Mouse (Mus musculus) liver, embryonic 16.5 days (tissue): ENCODE results near the gene Ndc1. TPM values are rescaled to one million over a fixed set of nuclear protein-coding genes. Genes with fewer than 3 reads are reported as not detected.
A peak's percentile ranks its signal among the peaks of the same experiment; 100 is the strongest.

Experiments
- ATAC-seq: fragments of 200-750 bp; cut with Nextera tagmentation; 2 replicates; pipeline ENCODE4 v1.8.0; 2017; ENCODE audit warnings: low read depth, mild to moderate bottlenecking, moderate number of reproducible peaks, moderate library complexity
- H3K27ac ChIP-seq: fragments of 300-500 bp; sonication (generic); 2 replicates; pipeline ENCODE4 v1.5.1; 2014; ENCODE audit warnings: mild to moderate bottlenecking, low read length
- H3K27me3 ChIP-seq: fragments of 300-500 bp; sonication (generic); 2 replicates; pipeline ENCODE4 v1.6.1; 2014; ENCODE audit warnings: low read depth, low read length, mixed read lengths; ENCODE audit not compliant: control insufficient read depth, insufficient read depth
- H3K36me3 ChIP-seq: fragments of 300-500 bp; sonication (generic); 2 replicates; pipeline ENCODE4 v1.6.1; 2014; ENCODE audit warnings: mild to moderate bottlenecking; ENCODE audit not compliant: control insufficient read depth, insufficient read depth
- H3K4me1 ChIP-seq: fragments of 300-500 bp; sonication (generic); 2 replicates; pipeline ENCODE4 v1.6.1; 2014; ENCODE audit warnings: low read depth, low read length, mixed read lengths; ENCODE audit not compliant: control insufficient read depth
- H3K4me2 ChIP-seq: fragments of 300-500 bp; sonication (generic); 2 replicates; pipeline ENCODE4 v1.6.1; 2014; ENCODE audit warnings: low read depth, low read length, mixed read lengths
- H3K4me3 ChIP-seq: fragments of 300-500 bp; sonication (generic); 2 replicates; pipeline ENCODE4 v1.5.1; 2014; ENCODE audit warnings: low read depth, mild to moderate bottlenecking, low read length
- H3K9ac ChIP-seq: fragments of 300-500 bp; sonication (generic); 2 replicates; pipeline ENCODE4 v1.6.1; 2014; ENCODE audit warnings: low read depth, low read length
- H3K9me3 ChIP-seq: fragments of 300-500 bp; sonication (generic); replicated peaks from 2 replicates; pipeline ENCODE4 v1.6.1; 2016; ENCODE audit warnings: low read length; ENCODE audit not compliant: control insufficient read depth
- WGBS: fragments of 180-500 bp; shearing (Covaris S2); extraction: QIAGEN DNeasy Blood & Tissue Kit; methylation state at CpG from one replicate; pipeline ENCODE4 v1.1.7; 2014; ENCODE audit not compliant: insufficient replicate concordance; 5-methylcytosine and 5-hydroxymethylcytosine counted together
- polyA plus RNA-seq: library from polyadenylated mRNA; unstranded; fragments of >200 nt; fragmentation: Nextera tagmentation; extraction: Ambion mirVana; gene quantifications from 2 replicates; pipeline ENCODE4 v1.2.1, GENCODE M21; 2015

Ndc1 gene
- polyA plus RNA-seq, 1 experiment from 2014 or later = 13.0 TPM

GRCm38 (mm10) chr4:107380871-107381270 lies 13.3 kb downstream of the Ndc1 start:
- Histone ChIP-seq H3K27ac (no peak overlapping the region), H3K4me1 (no peaks in the 10 kb centered on the region), H3K9me3 (no peaks in the 10 kb centered on the region), H3K4me3 (no peak overlapping the region), H3K9ac (no peak overlapping the region), H3K27me3 (no peaks in the 10 kb centered on the region), H3K4me2 (no peak overlapping the region), H3K36me3 (peaks cover 28% of the 10 kb centered on the region)
- no peak for ATAC-seq
- WGBS = 70% methylated on average over 7 of the region's 7 CpGs

- Histone ChIP-seq H3K4me2 (no peak overlapping the region), H3K27ac (no peak overlapping the region), H3K27me3 (no peaks in the 10 kb centered on the region), H3K36me3 (peaks cover 50% of the 10 kb centered on the region), H3K4me1 (no peaks in the 10 kb centered on the region), H3K9me3 (no peaks in the 10 kb centered on the region), H3K9ac (no peak overlapping the region), H3K4me3 (no peak overlapping the region)
- 84% methylated on average over 4 of the region's 4 CpGs for WGBS
- no peak for ATAC-seq
These were observed 19.5 kb downstream of the Ndc1 start for GRCm38 (mm10) chr4:107387038-107387437.

- WGBS = 82% methylated on average over 8 of the region's 8 CpGs
- Histone ChIP-seq H3K9ac (no peak overlapping the region), H3K27ac (no peak overlapping the region), H3K4me3 (no peak overlapping the region), H3K27me3 (no peaks in the 10 kb centered on the region), H3K4me2 (no peak overlapping the region), H3K9me3 (no peaks in the 10 kb centered on the region), H3K36me3 (peaks cover 50% of the 10 kb centered on the region), H3K4me1 (no peaks in the 10 kb centered on the region)
- ATAC-seq = no peak
These were observed 19.9 kb downstream of the Ndc1 start for GRCm38 (mm10) chr4:107387465-107387864.

- no peak for ATAC-seq
- Histone ChIP-seq H3K4me1 (no peaks in the 10 kb centered on the region), H3K4me3 (no peak overlapping the region), H3K27me3 (no peaks in the 10 kb centered on the region), H3K9me3 (no peaks in the 10 kb centered on the region), H3K9ac (no peak overlapping the region), H3K27ac (no peak overlapping the region), H3K36me3 (peaks cover 48% of the 10 kb centered on the region), H3K4me2 (no peak overlapping the region)
- WGBS = 82% methylated on average over 2 of the region's 2 CpGs
These were observed 20.7 kb downstream of the Ndc1 start for GRCm38 (mm10) chr4:107388291-107388690.

- no peak overlapping the region for H3K4me3 ChIP-seq
- ATAC-seq = no peak
- no peak overlapping the region for H3K4me2 ChIP-seq
- no peaks in the 10 kb centered on the region for H3K4me1 ChIP-seq
- no peaks in the 10 kb centered on the region for H3K27me3 ChIP-seq
- H3K36me3 ChIP-seq = peaks cover 50% of the 10 kb centered on the region
- H3K9ac ChIP-seq = no peak overlapping the region
- no peaks in the 10 kb centered on the region for H3K9me3 ChIP-seq
- 77% methylated on average over 3 of the region's 3 CpGs for WGBS
- H3K27ac ChIP-seq = no peak overlapping the region
These were observed 21.8 kb downstream of the Ndc1 start for GRCm38 (mm10) chr4:107389345-107389744.

GRCm38 (mm10) chr4:107393771-107394170 lies 26.2 kb downstream of the Ndc1 start:
- no peak for ATAC-seq
- Histone ChIP-seq H3K36me3 (peaks cover 37% of the 10 kb centered on the region), H3K27me3 (no peaks in the 10 kb centered on the region), H3K4me2 (no peak overlapping the region), H3K4me3 (no peak overlapping the region), H3K9me3 (no peaks in the 10 kb centered on the region), H3K4me1 (no peaks in the 10 kb centered on the region), H3K27ac (no peak overlapping the region), H3K9ac (no peak overlapping the region)
- 81% methylated on average over 2 of the region's 2 CpGs for WGBS

- peaks cover 3% of the 10 kb centered on the region; the same call in 1 of the 2 replicates for H3K27me3 ChIP-seq
- no peak overlapping the region for H3K4me2 ChIP-seq
- no peak overlapping the region for H3K27ac ChIP-seq
- no peak overlapping the region for H3K9ac ChIP-seq
- H3K36me3 ChIP-seq = no peaks in the 10 kb centered on the region
- no peak for ATAC-seq
- H3K4me3 ChIP-seq = no peak overlapping the region
- H3K9me3 ChIP-seq = no peaks in the 10 kb centered on the region
- 64% methylated on average over 4 of the region's 4 CpGs for WGBS
- H3K4me1 ChIP-seq = peaks cover 3% of the 10 kb centered on the region
These were observed 52.6 kb downstream of the Ndc1 start for GRCm38 (mm10) chr4:107420202-107420601.

GRCm38 (mm10) chr4:107421711-107422110 lies 54.1 kb downstream of the Ndc1 start:
- Histone ChIP-seq H3K36me3 (no peaks in the 10 kb centered on the region), H3K27ac (no peak overlapping the region), H3K27me3 (peaks cover 3% of the 10 kb centered on the region; the same call in 1 of the 2 replicates), H3K4me1 (peaks cover 3% of the 10 kb centered on the region), H3K4me3 (peak overlapping the region; percentile 28), H3K9me3 (no peaks in the 10 kb centered on the region), H3K9ac (no peak overlapping the region), H3K4me2 (peak overlapping the region; percentile 53)
- WGBS = 4% methylated on average over 14 of the region's 14 CpGs
- ATAC-seq = no peak

- Histone ChIP-seq H3K27me3 (peaks cover 3% of the 10 kb centered on the region; the same call in 1 of the 2 replicates), H3K4me1 (peaks cover 3% of the 10 kb centered on the region), H3K4me2 (no peak overlapping the region), H3K4me3 (no peak overlapping the region), H3K27ac (no peak overlapping the region), H3K9ac (no peak overlapping the region), H3K36me3 (no peaks in the 10 kb centered on the region), H3K9me3 (no peaks in the 10 kb centered on the region)
- 26% methylated on average over 6 of the region's 6 CpGs for WGBS
- ATAC-seq = no peak
These were observed 54.6 kb downstream of the Ndc1 start for GRCm38 (mm10) chr4:107422176-107422575.
